Mouse (Mus musculus) intestine, postnatal 0 days (tissue): ENCODE results near the gene Hoxb7. TPM values are rescaled to one million over a fixed set of nuclear protein-coding genes. Genes with fewer than 3 reads are reported as not detected.

ENCODE experiments used
- ATAC-seq: fragments of 200-750 bp; cut with Nextera tagmentation; 2 replicates; pipeline ENCODE4 v1.8.0; 2017; ENCODE audit warnings: mild to moderate bottlenecking, moderate TSS enrichment, moderate library complexity
- H3K27ac ChIP-seq: fragments of 300-500 bp; sonication (generic); 2 replicates; pipeline ENCODE4 v1.5.1; 2014; ENCODE audit warnings: mild to moderate bottlenecking, low read depth, low read length, moderate library complexity
- H3K27me3 ChIP-seq: fragments of 300-500 bp; sonication (generic); replicated peaks from 2 replicates; pipeline ENCODE4 v1.6.1; 2014; ENCODE audit warnings: low read length, mixed read lengths; ENCODE audit not compliant: control insufficient read depth, insufficient read depth
- H3K36me3 ChIP-seq: fragments of 300-500 bp; sonication (generic); 2 replicates; pipeline ENCODE4 v1.6.1; 2014; ENCODE audit warnings: mild to moderate bottlenecking, moderate library complexity; ENCODE audit not compliant: control insufficient read depth, insufficient read depth
- H3K4me1 ChIP-seq: fragments of 300-500 bp; sonication (generic); replicated peaks from 2 replicates; pipeline ENCODE4 v1.6.1; 2014; ENCODE audit warnings: antibody characterized with exemption, low read length, mixed read lengths; ENCODE audit not compliant: control insufficient read depth, insufficient read depth
- H3K4me2 ChIP-seq: fragments of 300-500 bp; sonication (generic); replicated peaks from 2 replicates; pipeline ENCODE4 v1.6.1; 2014; ENCODE audit warnings: low read depth, mild to moderate bottlenecking, moderate library complexity
- H3K4me3 ChIP-seq: fragments of 300-500 bp; sonication (generic); 2 replicates; pipeline ENCODE4 v1.5.1; 2014; ENCODE audit warnings: low read depth, low read length
- H3K9ac ChIP-seq: fragments of 300-500 bp; sonication (generic); 2 replicates; pipeline ENCODE4 v1.6.1; 2014; ENCODE audit warnings: mild to moderate bottlenecking, low read depth, low read length
- H3K9me3 ChIP-seq: fragments of 300-500 bp; sonication (generic); 2 replicates; pipeline ENCODE4 v1.6.1; 2016; ENCODE audit warnings: mixed run types; ENCODE audit not compliant: control insufficient read depth
- CTCF ChIP-seq: sonication (generic); IDR thresholded peaks from 2 replicates; pipeline ENCODE4 v1.5.1; 2016; ENCODE audit warnings: low read depth, mild to moderate bottlenecking, control low read depth, antibody characterized with exemption, moderate library complexity
- WGBS: fragments of 180-500 bp; shearing (Covaris S2); extraction: QIAGEN DNeasy Blood & Tissue Kit; methylation state at CpG from one replicate; pipeline ENCODE4 v1.1.7; 2014; 5-methylcytosine and 5-hydroxymethylcytosine counted together
- polyA plus RNA-seq: library from polyadenylated mRNA; unstranded; fragments of >200 nt; fragmentation: Nextera tagmentation; extraction: Ambion mirVana; gene quantifications from 2 replicates; pipeline ENCODE4 v1.2.1, GENCODE M21; 2015

Hoxb7 gene
- polyA plus RNA-seq: 7.6 and 8.5 TPM in 2 replicates

DNA sequence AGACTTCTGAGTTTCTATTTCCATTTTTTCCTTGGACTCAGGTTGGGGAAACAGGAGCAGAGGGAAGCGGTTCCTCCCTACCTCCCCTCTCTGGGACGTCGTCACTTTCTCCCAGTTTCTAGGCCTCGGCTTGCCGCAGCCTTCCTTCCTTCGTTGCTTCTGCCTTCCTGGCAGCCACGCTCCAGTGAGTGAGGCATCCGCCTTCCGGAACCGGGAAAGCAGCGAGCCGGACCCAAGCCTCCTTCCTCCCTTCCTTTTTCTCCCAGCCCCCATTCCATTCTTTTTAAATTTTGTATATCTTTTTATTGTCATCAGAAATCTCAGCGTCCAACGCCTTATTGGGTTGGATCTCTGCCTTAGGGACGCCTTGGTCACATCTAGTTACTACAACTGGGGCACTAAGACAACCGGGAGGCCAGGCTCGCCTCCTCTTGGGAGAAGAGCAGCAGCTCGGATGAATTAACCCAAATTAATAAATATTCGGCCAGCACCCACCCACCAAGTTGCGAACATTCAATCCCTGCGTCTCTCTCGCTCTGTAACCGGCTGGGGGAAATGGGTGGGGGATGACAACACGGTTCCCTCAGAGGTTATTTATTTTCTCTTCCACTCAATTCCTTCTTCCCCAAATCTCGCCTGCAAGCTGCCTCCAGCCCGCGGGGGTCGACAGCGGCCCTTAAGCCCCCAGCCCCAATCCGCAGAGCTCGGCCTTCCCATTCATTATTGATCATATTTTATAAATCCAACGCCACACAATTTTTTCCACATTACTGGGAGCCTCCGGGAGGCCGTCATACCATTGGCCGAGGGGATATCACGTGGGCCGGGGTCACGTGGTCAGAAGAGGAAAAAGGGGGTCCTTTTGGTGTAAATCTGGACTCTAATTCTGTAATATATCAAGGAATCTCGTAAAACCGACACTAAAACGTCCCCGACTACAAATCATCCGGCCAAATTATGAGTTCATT, at the start of gene Hoxb7:
Gene Hoxb7 (plus strand): TSS at position 853 of the 968 bp plus-strand sequence.
- Histone ChIP-seq H3K4me1 (no peaks in the 10 kb centered on the region), H3K27me3 (peaks cover 61% of the 10 kb centered on the region), H3K9ac (peak within 1 kb of the TSS; percentile 58), H3K4me3 (peak within 1 kb of the TSS; percentile 50), H3K9me3 (no peaks in the 10 kb centered on the region), H3K27ac (peak within 1 kb of the TSS; percentile 65), H3K36me3 (no peaks in the 10 kb centered on the region), H3K4me2 (peak within 1 kb of the TSS; percentile 75)
- 2% methylated on average over 43 of the region's 43 CpGs for WGBS
- no peak for TF ChIP-seq CTCF
- no peak for ATAC-seq

DNA sequence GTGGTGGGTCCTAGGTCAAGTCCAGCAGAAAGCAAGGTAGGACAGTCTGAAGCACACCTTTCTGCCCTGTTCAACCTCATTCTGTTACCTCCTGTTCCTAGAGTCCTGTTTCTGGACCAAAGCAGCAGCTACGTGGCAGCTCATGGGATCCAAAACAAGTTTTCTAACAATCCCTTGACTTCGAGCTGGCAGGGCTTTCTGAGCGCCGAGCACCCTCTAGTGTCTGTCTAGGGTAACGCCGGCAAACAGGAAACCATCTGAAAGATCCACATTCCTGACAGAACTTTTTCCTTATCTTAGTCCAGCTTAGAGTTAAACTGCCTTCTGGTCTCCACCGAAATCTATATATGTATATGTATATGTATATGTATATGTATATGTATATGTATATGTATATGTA, 46.2 kb upstream of the Hoxb7 start:
- Histone ChIP-seq H3K9ac (no peak overlapping the region), H3K27ac (no peak overlapping the region), H3K4me3 (no peak overlapping the region), H3K4me1 (no peaks in the 10 kb centered on the region), H3K4me2 (no peak overlapping the region), H3K9me3 (no peaks in the 10 kb centered on the region), H3K27me3 (peaks cover 16% of the 10 kb centered on the region), H3K36me3 (no peaks in the 10 kb centered on the region)
- WGBS: 0% methylated on average over 7 of the region's 7 CpGs
- TF ChIP-seq CTCF: peak; percentile 87
- ATAC-seq: no peak

DNA sequence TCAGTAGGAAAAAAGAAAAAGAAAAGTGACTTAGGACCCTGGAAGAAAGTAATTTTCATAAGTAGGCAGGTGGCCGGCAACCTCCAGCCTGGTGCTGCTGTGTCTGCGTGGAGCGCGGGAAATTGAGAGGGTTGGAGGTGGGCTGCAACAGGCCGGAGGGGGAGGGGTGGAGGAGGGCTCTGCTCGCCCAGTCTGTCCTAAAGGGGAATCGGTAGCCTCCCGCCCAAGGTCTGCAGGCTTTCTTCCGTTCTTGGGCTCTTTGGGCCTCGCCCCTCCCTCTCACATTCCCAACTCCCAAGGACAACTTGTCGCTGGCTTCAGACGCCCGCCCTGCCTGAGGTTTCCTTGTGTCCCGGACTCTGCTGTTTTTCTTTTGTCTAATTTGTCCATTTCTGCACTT, 35.5 kb upstream of the Hoxb7 start:
- H3K36me3 ChIP-seq: no peaks in the 10 kb centered on the region
- TF ChIP-seq CTCF: no peak
- ATAC-seq: 0 out of 2 replicates have a peak, but pooled peaks have one; percentile 8
- no peaks in the 10 kb centered on the region for H3K4me1 ChIP-seq
- H3K4me2 ChIP-seq: peak overlapping the region; percentile 38
- 0% methylated on average over 14 of the region's 14 CpGs for WGBS
- peaks cover 81% of the 10 kb centered on the region for H3K27me3 ChIP-seq
- no peak overlapping the region for H3K27ac ChIP-seq
- no peak overlapping the region for H3K9ac ChIP-seq
- no peaks in the 10 kb centered on the region for H3K9me3 ChIP-seq
- H3K4me3 ChIP-seq: peak overlapping the region; percentile 31

DNA sequence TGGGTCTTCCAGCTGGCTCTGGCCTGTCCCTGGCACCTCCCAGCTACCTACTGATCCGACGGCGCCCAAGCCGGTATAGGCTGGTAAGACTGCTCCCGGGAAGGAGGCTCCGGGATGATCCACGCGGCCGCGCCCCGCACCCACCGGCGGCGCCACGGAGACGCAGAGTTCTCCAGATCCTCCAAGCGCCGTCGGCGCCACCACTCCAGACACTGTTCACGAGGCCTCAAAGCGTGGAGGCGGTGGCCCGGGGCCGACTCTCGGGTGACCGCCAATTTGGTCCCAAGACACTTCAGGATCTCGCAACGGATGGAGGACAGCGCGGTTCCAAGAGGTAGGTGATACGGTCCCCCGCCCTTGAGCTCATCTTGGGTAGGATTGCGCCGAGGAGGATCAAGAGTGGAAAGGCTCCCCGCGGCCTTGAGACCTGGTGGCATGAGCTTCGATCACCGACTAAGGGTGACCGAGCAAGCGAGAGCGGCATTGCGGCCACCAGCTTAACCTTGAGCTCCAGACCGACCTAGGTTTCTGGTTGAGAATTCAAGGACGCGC, 34.9 kb upstream of the Hoxb7 start:
- Histone ChIP-seq H3K9ac (no peak overlapping the region), H3K27me3 (peaks cover 82% of the 10 kb centered on the region)
- WGBS: under 1% methylated on average over 46 of the region's 46 CpGs

DNA sequence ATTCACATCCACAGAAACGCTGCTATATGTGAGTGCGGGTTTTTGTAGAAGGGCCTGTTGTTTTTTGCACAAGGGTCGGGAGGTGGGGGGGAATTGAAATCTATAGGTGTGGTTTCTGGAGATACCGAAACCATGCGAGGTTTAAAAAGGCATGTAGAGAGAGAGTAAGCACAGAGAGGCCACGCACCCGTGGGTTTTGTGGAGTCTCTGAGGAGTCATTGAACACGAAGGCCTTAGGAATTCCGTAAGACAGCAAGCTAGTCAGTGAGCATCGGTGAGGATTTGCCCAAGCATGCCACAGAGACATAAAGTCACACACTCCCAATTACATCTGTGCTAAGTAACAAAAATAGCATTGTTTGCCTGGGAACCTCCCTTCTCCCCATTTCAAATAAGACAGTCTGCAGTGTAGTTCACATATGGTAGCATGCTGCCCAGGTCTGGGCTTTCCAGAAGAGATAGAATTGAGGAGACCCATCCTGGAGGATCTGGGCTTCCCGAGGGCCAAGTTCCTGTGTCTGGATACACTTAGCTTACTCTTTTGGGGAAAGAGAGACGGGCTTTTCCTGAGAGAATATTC, 33.8 kb upstream of the Hoxb7 start:
- H3K36me3 ChIP-seq: no peaks in the 10 kb centered on the region
- TF ChIP-seq CTCF: no peak
- H3K4me3 ChIP-seq: peak overlapping the region; percentile 31
- no peaks in the 10 kb centered on the region for H3K9me3 ChIP-seq
- 0 out of 2 replicates have a peak overlapping the region, but pooled peaks have one; percentile 22 for H3K9ac ChIP-seq
- no peaks in the 10 kb centered on the region for H3K4me1 ChIP-seq
- 8% methylated on average over 12 of the region's 12 CpGs for WGBS
- H3K27me3 ChIP-seq: peaks cover 84% of the 10 kb centered on the region
- H3K27ac ChIP-seq: no peak overlapping the region
- ATAC-seq: no peak
- H3K4me2 ChIP-seq: peak overlapping the region; percentile 9; the same call in 1 of the 2 replicates

More for the DNA sequence above, 34.9 kb upstream of the Hoxb7 start:
- TF ChIP-seq CTCF: no peak
- no peak overlapping the region for H3K27ac ChIP-seq
- H3K4me2 ChIP-seq: peak overlapping the region; percentile 38; the same call in 1 of the 2 replicates
- ATAC-seq: no peak
- H3K9me3 ChIP-seq: no peaks in the 10 kb centered on the region
- no peaks in the 10 kb centered on the region for H3K36me3 ChIP-seq
- no peaks in the 10 kb centered on the region for H3K4me1 ChIP-seq
- H3K4me3 ChIP-seq: peak overlapping the region; percentile 31

DNA sequence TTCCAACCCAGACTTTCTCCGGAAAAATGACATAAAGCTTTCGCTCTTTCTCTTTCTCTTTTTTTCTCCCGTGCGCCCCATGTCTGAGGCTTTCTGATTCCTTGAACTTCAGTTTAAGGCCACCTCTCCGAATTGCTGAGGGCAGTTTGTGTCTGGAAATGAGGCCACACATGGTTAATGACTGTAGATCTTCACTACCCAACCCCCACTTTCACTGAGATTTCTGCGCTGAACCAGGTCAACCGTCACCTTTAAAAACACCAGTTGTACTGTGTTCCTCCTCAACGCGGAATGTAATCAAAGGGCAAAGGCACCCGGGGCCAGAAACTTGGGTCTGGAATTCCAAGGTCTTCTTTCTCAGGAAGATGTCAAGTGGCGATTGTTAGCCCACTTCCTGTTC, 32.2 kb upstream of the Hoxb7 start:
- Histone ChIP-seq H3K4me1 (no peaks in the 10 kb centered on the region), H3K4me3 (0 out of 2 replicates have a peak overlapping the region, but pooled peaks have one; percentile 31), H3K9me3 (no peaks in the 10 kb centered on the region), H3K27me3 (peaks cover 98% of the 10 kb centered on the region), H3K27ac (no peak overlapping the region), H3K4me2 (0 out of 2 replicates have a peak overlapping the region, but pooled peaks have one; percentile 9), H3K36me3 (no peaks in the 10 kb centered on the region), H3K9ac (no peak overlapping the region)
- no peak for ATAC-seq
- no peak for TF ChIP-seq CTCF
- 1% methylated on average over 11 of the region's 11 CpGs for WGBS
